Mouse (Mus musculus) cerebellum, adult 2 months (tissue): ENCODE data around the gene Slc1a5.

Experiments used
- CTCF ChIP-seq: fragments of 200-500 bp; IDR thresholded peaks from 2 replicates; pipeline ENCODE4 v1.5.1; 2011; ENCODE audit warnings: low read depth, mild to moderate bottlenecking, control low read depth, low read length, moderate library complexity, borderline replicate concordance; ENCODE audit not compliant: insufficient read depth
- POLR2A ChIP-seq: fragments of 200-500 bp; IDR thresholded peaks from 2 replicates; pipeline ENCODE4 v1.6.1; 2011; ENCODE audit warnings: low read length, control low read depth, borderline replicate concordance; ENCODE audit not compliant: insufficient read depth

DNA sequence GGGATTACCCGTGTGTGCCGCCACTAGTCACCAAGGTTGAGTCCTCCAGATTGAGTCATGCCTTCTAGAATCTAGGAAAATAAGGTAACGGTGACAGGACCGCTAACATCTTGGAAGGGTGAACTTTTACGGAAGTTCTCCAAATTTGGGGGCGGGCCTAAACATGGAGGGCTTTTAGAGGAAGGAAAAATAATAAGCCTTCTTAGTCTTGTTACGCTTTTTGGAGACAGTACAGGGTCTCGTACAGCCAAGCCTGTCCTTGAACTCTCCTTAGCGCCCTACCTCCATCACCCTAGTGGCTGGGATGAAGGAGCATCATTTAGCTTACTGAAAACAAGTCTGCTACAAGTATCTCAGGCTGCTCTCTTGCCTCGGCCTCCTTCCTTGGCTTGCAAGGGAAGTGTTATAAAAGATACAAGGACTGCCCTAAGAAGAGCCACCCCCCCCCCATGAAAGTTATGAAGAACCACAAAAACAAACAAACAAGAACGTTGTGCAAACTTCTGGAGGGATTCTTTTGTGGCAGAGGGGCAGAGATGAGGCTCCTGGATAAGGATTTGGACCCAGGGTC lies 1.5 kb downstream of the Slc1a5 start:
- TF ChIP-seq POLR2A (no peak), CTCF (no peak)
